Mouse (Mus musculus): ENCODE measurements at regions not wholly inside any gene's neighbourhood (a gene's known extent, or its start where the extent isn't known, plus 50 kb on each side); places are given as distances from the start of the nearest gene placed in this dataset.

DNA sequence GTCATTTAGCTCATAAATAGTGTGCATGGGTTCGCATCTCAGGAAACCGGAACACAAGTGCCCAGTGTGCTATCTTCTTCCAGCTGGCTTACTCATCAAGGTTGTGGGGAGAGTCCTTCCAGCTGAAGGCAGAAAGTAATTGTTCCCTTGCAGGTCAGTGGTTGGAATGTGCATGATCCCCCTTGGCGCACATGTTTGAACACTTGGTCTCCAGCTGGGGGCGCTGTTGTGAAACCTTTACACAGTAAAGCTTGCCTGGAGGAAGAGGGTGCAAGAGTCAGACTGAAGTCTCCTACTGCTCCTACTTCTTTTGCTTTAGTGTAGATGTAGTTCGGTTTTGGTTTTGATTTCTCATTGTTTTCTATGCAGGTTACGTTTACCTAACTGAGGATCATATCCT lies 128.2 kb upstream of the Gcfc2 start:
- H3K36me3 ChIP-seq (ENCODE audit: control insufficient read depth in 1 of 2, insufficient read depth in 2 of 2, low read length in 2 of 2) = no peaks in the 10 kb centered on the region
- H3K27ac ChIP-seq (ENCODE audit: control insufficient read depth, low read depth, low read length) = no peak overlapping the region
- no peak overlapping the region for H3K4me3 ChIP-seq (ENCODE audit: control insufficient read depth in 1 of 2, insufficient read depth in 1 of 2, low read depth in 2 of 2, low read length in 2 of 2)
- no peak for TF ChIP-seq POLR2A (IDR thresholded peaks at IDR 0.05; ENCODE audit: control insufficient read depth in 1 of 2, insufficient read depth in 1 of 2, low read depth in 1 of 2, low read length in 2 of 2, poor library complexity in 1 of 2)
- TF ChIP-seq CTCF (IDR thresholded peaks at IDR 0.05 in 2 of 3, conservative IDR thresholded peaks at IDR 0.05 in 1 of 3; ENCODE audit: control insufficient read depth in 1 of 3, insufficient read depth in 1 of 3, low read depth in 2 of 3, low read length in 3 of 3, poor library complexity in 1 of 3, severe bottlenecking in 1 of 3) = 0 out of 6 replicates have a peak, but pooled peaks of 1 of the 3 experiments have one; percentile 9
- DNase-seq (ENCODE audit: low read depth, low spot score) = peak; percentile 3
- H3K27me3 ChIP-seq (ENCODE audit: control insufficient read depth in 1 of 2, insufficient read depth in 2 of 2, low read length in 2 of 2) = no peaks in the 10 kb centered on the region
- H3K9me3 ChIP-seq (replicated peaks; ENCODE audit: insufficient read depth, low read length) = no peaks in the 10 kb centered on the region
- no peak overlapping the region for H3K9ac ChIP-seq (ENCODE audit: control insufficient read depth, low read depth, low read length, poor library complexity, severe bottlenecking)
- no peaks in the 10 kb centered on the region for H3K4me1 ChIP-seq (ENCODE audit: control insufficient read depth in 1 of 2, insufficient read depth in 2 of 2, low read length in 2 of 2)
- no peaks in the 10 kb centered on the region for H3K79me2 ChIP-seq (ENCODE audit: control insufficient read depth, insufficient read depth, low read length, poor library complexity)

DNA sequence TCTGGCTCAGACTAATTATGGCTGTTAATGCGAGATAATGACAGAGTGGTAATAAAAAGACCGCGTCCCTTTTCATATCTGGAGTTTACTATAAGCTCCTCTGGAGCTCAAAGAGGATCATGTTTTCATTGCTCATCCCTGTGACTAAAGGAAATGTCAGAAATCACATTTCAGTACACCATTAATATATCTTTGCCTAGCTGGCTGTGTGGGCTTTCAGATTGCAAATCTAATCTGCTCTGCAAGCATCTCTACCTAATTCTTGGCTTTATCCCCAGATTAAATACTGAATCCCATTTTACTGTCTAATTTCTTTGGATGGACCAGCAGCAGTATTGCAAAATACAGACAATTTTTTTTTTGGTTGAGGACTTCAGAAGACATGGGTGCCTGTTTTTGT lies 122.6 kb upstream of the Gcfc2 start:
- Histone ChIP-seq H3K4me1 (ENCODE audit: control insufficient read depth in 1 of 2, insufficient read depth in 2 of 2, low read length in 2 of 2) (no peaks in the 10 kb centered on the region), H3K79me2 (ENCODE audit: control insufficient read depth, insufficient read depth, low read length, poor library complexity) (no peaks in the 10 kb centered on the region), H3K9me3 (replicated peaks; ENCODE audit: insufficient read depth, low read length) (no peaks in the 10 kb centered on the region), H3K27me3 (ENCODE audit: control insufficient read depth in 1 of 2, insufficient read depth in 2 of 2, low read length in 2 of 2) (no peaks in the 10 kb centered on the region), H3K36me3 (ENCODE audit: control insufficient read depth in 1 of 2, insufficient read depth in 2 of 2, low read length in 2 of 2) (no peaks in the 10 kb centered on the region), H3K4me3 (ENCODE audit: control insufficient read depth in 1 of 2, insufficient read depth in 1 of 2, low read depth in 2 of 2, low read length in 2 of 2) (no peak overlapping the region), H3K27ac (ENCODE audit: control insufficient read depth, low read depth, low read length) (no peak overlapping the region), H3K9ac (ENCODE audit: control insufficient read depth, low read depth, low read length, poor library complexity, severe bottlenecking) (no peak overlapping the region)
- DNase-seq (ENCODE audit: low read depth, low spot score) = no peak
- TF ChIP-seq POLR2A (IDR thresholded peaks at IDR 0.05; ENCODE audit: control insufficient read depth in 1 of 2, insufficient read depth in 1 of 2, low read depth in 1 of 2, low read length in 2 of 2, poor library complexity in 1 of 2) = no peak
- no peak for TF ChIP-seq SIN3A (IDR thresholded peaks at IDR 0.05; ENCODE audit: low read length)
- TF ChIP-seq TBP (IDR thresholded peaks at IDR 0.05; ENCODE audit: low read depth, low read length) = no peak
- no peak for TF ChIP-seq ZNF384 (IDR thresholded peaks at IDR 0.05; ENCODE audit: low read depth, low read length)
- TF ChIP-seq MYC (IDR thresholded peaks at IDR 0.05; ENCODE audit: low read depth, low read length) = no peak
- TF ChIP-seq POLR2AphosphoS2 (IDR thresholded peaks at IDR 0.05; ENCODE audit: low read length) = no peak
- no peak for TF ChIP-seq MAZ (IDR thresholded peaks at IDR 0.05; ENCODE audit: low read depth, low read length)
- no peak for TF ChIP-seq UBTF (IDR thresholded peaks at IDR 0.05; ENCODE audit: borderline replicate concordance, insufficient read depth, low read depth, low read length)
- TF ChIP-seq TCF12 (IDR thresholded peaks at IDR 0.05; ENCODE audit: low read depth, low read length) = no peak
- no peak for TF ChIP-seq NRF1 (IDR thresholded peaks at IDR 0.05; ENCODE audit: insufficient read depth, low read depth, low read length, poor library complexity, severe bottlenecking)
- TF ChIP-seq ZC3H11A (IDR thresholded peaks at IDR 0.05; ENCODE audit: low read depth, low read length) = no peak
- no peak for TF ChIP-seq MEF2A (IDR thresholded peaks at IDR 0.05; ENCODE audit: extremely low read depth, insufficient replicate concordance, low read depth, low read length, poor library complexity, severe bottlenecking)
- TF ChIP-seq NELFE (IDR thresholded peaks at IDR 0.05; ENCODE audit: low read depth, low read length) = no peak
- TF ChIP-seq ZKSCAN1 (IDR thresholded peaks at IDR 0.05; ENCODE audit: low read depth, low read length) = no peak

DNA sequence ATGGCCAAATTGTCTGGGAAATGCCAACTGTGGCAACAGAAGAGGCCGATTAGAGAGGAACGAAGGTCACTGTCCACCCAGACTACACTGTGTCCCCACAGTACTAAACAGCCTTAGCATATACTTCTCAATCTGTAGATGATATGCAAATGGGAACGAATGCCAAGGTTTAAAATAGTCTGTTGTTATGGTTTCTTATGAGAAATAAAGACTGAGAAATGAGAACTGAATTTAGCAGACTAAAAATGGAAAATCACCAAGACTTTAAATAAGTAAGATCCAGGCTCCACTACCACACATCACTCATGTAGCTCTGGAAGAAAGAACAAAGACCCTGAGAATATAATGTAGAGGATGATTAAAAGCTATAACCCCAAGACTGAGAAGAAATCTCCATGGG lies 121.7 kb upstream of the Gcfc2 start:
- Histone ChIP-seq H3K4me3 (ENCODE audit: control insufficient read depth in 1 of 2, insufficient read depth in 1 of 2, low read depth in 2 of 2, low read length in 2 of 2) (no peak overlapping the region), H3K9ac (ENCODE audit: control insufficient read depth, low read depth, low read length, poor library complexity, severe bottlenecking) (no peak overlapping the region), H3K27me3 (ENCODE audit: control insufficient read depth in 1 of 2, insufficient read depth in 2 of 2, low read length in 2 of 2) (no peaks in the 10 kb centered on the region), H3K4me1 (ENCODE audit: control insufficient read depth in 1 of 2, insufficient read depth in 2 of 2, low read length in 2 of 2) (no peaks in the 10 kb centered on the region), H3K36me3 (ENCODE audit: control insufficient read depth in 1 of 2, insufficient read depth in 2 of 2, low read length in 2 of 2) (no peaks in the 10 kb centered on the region), H3K27ac (ENCODE audit: control insufficient read depth, low read depth, low read length) (no peak overlapping the region), H3K79me2 (ENCODE audit: control insufficient read depth, insufficient read depth, low read length, poor library complexity) (no peaks in the 10 kb centered on the region), H3K9me3 (replicated peaks; ENCODE audit: insufficient read depth, low read length) (no peaks in the 10 kb centered on the region)
- TF ChIP-seq SMC3 (IDR thresholded peaks at IDR 0.05; ENCODE audit: low read depth, low read length) (no peak), BHLHE40 (IDR thresholded peaks at IDR 0.05; ENCODE audit: borderline replicate concordance, low read depth, low read length) (no peak), CTCF (IDR thresholded peaks at IDR 0.05 in 2 of 3, conservative IDR thresholded peaks at IDR 0.05 in 1 of 3; ENCODE audit: control insufficient read depth in 1 of 3, insufficient read depth in 1 of 3, low read depth in 2 of 3, low read length in 3 of 3, poor library complexity in 1 of 3, severe bottlenecking in 1 of 3) (no peak), JUND (IDR thresholded peaks at IDR 0.05; ENCODE audit: low read depth, low read length) (no peak), MYC (IDR thresholded peaks at IDR 0.05; ENCODE audit: low read depth, low read length) (no peak), NRF1 (IDR thresholded peaks at IDR 0.05; ENCODE audit: insufficient read depth, low read depth, low read length, poor library complexity, severe bottlenecking) (no peak), HCFC1 (IDR thresholded peaks at IDR 0.05; ENCODE audit: low read depth, low read length) (no peak), SIN3A (IDR thresholded peaks at IDR 0.05; ENCODE audit: low read length) (no peak), ZNF384 (IDR thresholded peaks at IDR 0.05; ENCODE audit: low read depth, low read length) (no peak), MXI1 (IDR thresholded peaks at IDR 0.05; ENCODE audit: low read depth, low read length) (no peak), ETS1 (IDR thresholded peaks at IDR 0.05; ENCODE audit: low read depth, low read length) (no peak), ELF1 (IDR thresholded peaks at IDR 0.05; ENCODE audit: low read depth, low read length) (no peak), MYB (IDR thresholded peaks at IDR 0.05; ENCODE audit: low read depth, low read length) (no peak), RCOR1 (IDR thresholded peaks at IDR 0.05; ENCODE audit: low read depth, low read length) (no peak), RAD21 (IDR thresholded peaks at IDR 0.05; ENCODE audit: low read depth, low read length) (no peak), GABPA (IDR thresholded peaks at IDR 0.05; ENCODE audit: low read depth, low read length) (no peak)
- DNase-seq (ENCODE audit: low read depth, low spot score) = no peak

All from MEL (cell line).